ENCODE assay signal across 22 mouse cellular contexts in genomic region chr2:70369421-70369820, GRCm38 (mm10).
A peak's percentile ranks its signal among the peaks of the same experiment; 100 is the strongest.
DNase-seq lines count a peak whose midpoint lies in the region; ATAC-seq and TF ChIP-seq lines count a peak whose summit lies in the region.
"Had no signal": no experiment of that assay in that cellular context is flagged by ENCODE, and none has a peak within 500 bp of the region (broad histone marks: within the 10 kb centered on the region; RNA-seq: fewer than 3 reads in every experiment).

No protein-coding gene starts in this region.

- DNase-seq in cerebellum, adult 8-10 months: no peak
- peak; percentile 14 for DNase-seq in cerebellum, adult 11-12 months
- peak; percentile 59 to 72 for DNase-seq in cerebellum, postnatal 10 days
- DNase-seq in forebrain, postnatal 0 days: no peak
- DNase-seq: adrenal gland, postnatal 14 days; gastrocnemius, adult 2 months; gastrocnemius, postnatal 36 days; heart, adult 11 months; heart, postnatal 14 days; kidney, adult 2 months had no signal

- no peaks in the 10 kb centered on the region for H3K36me3 ChIP-seq in kidney, embryonic 15.5 days
- no peaks in the 10 kb centered on the region for H3K36me3 ChIP-seq in forebrain, postnatal 0 days (ENCODE audit: insufficient read depth)
- H3K36me3 ChIP-seq: embryonic facial prominence, embryonic 12.5 days; forebrain, embryonic 15.5 days; heart, embryonic 15.5 days; hindbrain, embryonic 13.5 days; intestine, embryonic 15.5 days had no signal

- no peak overlapping the region for H3K27ac ChIP-seq in kidney, embryonic 15.5 days
- H3K27ac ChIP-seq in forebrain, postnatal 0 days (ENCODE audit: low read depth, low read length): no peak overlapping the region
- H3K27ac ChIP-seq: embryonic facial prominence, embryonic 12.5 days; forebrain, embryonic 15.5 days; gastrocnemius, adult 2 months; heart, embryonic 15.5 days; hindbrain, embryonic 13.5 days; hindbrain, postnatal 0 days; intestine, embryonic 15.5 days; kidney, postnatal 0 days had no signal

- no peaks in the 10 kb centered on the region for H3K27me3 ChIP-seq in kidney, embryonic 15.5 days
- no peaks in the 10 kb centered on the region for H3K27me3 ChIP-seq in forebrain, postnatal 0 days (ENCODE audit: insufficient read depth, low read length)
- H3K27me3 ChIP-seq: embryonic facial prominence, embryonic 12.5 days; forebrain, embryonic 15.5 days; heart, embryonic 15.5 days; hindbrain, embryonic 13.5 days; intestine, embryonic 15.5 days; Patski had no signal

- H3K9ac ChIP-seq in kidney, embryonic 15.5 days: no peak overlapping the region
- no peak overlapping the region for H3K9ac ChIP-seq in forebrain, postnatal 0 days
- H3K9ac ChIP-seq: embryonic facial prominence, embryonic 12.5 days; forebrain, embryonic 15.5 days; heart, embryonic 15.5 days; hindbrain, embryonic 13.5 days; intestine, embryonic 15.5 days had no signal

- no peak overlapping the region for H3K4me3 ChIP-seq in kidney, embryonic 15.5 days (replicated peaks)
- H3K4me3 ChIP-seq in forebrain, postnatal 0 days (ENCODE audit: low read depth, low read length): no peak overlapping the region
- H3K4me3 ChIP-seq: embryonic facial prominence, embryonic 12.5 days; forebrain, embryonic 15.5 days; gastrocnemius, adult 2 months; heart, embryonic 15.5 days; hindbrain, embryonic 13.5 days; intestine, embryonic 15.5 days had no signal

- no peak overlapping the region for H3K4me2 ChIP-seq in kidney, embryonic 15.5 days
- no peak overlapping the region for H3K4me2 ChIP-seq in forebrain, postnatal 0 days (ENCODE audit: low read depth)
- H3K4me2 ChIP-seq: embryonic facial prominence, embryonic 12.5 days; forebrain, embryonic 15.5 days; heart, embryonic 15.5 days; hindbrain, embryonic 13.5 days; intestine, embryonic 15.5 days had no signal

- H3K4me1 ChIP-seq in kidney, embryonic 15.5 days: no peaks in the 10 kb centered on the region
- no peaks in the 10 kb centered on the region for H3K4me1 ChIP-seq in forebrain, postnatal 0 days (ENCODE audit: insufficient read depth)
- H3K4me1 ChIP-seq: embryonic facial prominence, embryonic 12.5 days; forebrain, embryonic 15.5 days; heart, embryonic 15.5 days; hindbrain, embryonic 13.5 days; intestine, embryonic 15.5 days had no signal

- H3K9me3 ChIP-seq in kidney, embryonic 15.5 days (replicated peaks): no peaks in the 10 kb centered on the region
- 0 out of 2 replicates have a peak, but pooled peaks cover 3% of the 10 kb centered on the region for H3K9me3 ChIP-seq in forebrain, postnatal 0 days (ENCODE audit: low read length)
- H3K9me3 ChIP-seq: embryonic facial prominence, embryonic 12.5 days; forebrain, embryonic 15.5 days; heart, embryonic 15.5 days; hindbrain, embryonic 13.5 days; intestine, embryonic 15.5 days had no signal

- 84% methylated on average over 6 of the region's 6 CpGs for WGBS in kidney, embryonic 15.5 days
- 92% methylated on average over 6 of the region's 6 CpGs for WGBS in forebrain, postnatal 0 days

- TF ChIP-seq CTCF in forebrain, postnatal 0 days (IDR thresholded peaks at IDR 0.05; ENCODE audit: low read depth): no peak

- peak; percentile 56; the same call in 1 of the 2 replicates for ATAC-seq in cerebellum, adult (ENCODE audit: insufficient number of reproducible peaks, low FRiP score, low TSS enrichment)
- no peak for ATAC-seq in kidney, embryonic 15.5 days (replicated peaks; ENCODE audit: low FRiP score)
- no peak for ATAC-seq in forebrain, postnatal 0 days
- no peak for ATAC-seq in inflammation-experienced regulatory T-cells, adult 6 months
- ATAC-seq: activated CD4-positive, CD25-positive, alpha-beta regulatory T cell, adult 4 months; forebrain, embryonic 15.5 days; hindbrain, postnatal 0 days; intestine, embryonic 15.5 days; Patski had no signal

Comparison
In these comparisons a context has a peak if more than half of its experiments do, and no peak if none do; other contexts are left out.
1. DNase-seq: peak in cerebellum, adult 11-12 months (single experiment) and cerebellum, postnatal 10 days (2 of 2); none in cerebellum, adult 8-10 months (single experiment) and forebrain, postnatal 0 days (single experiment).